ENCODE assay signal across 8 mouse cellular contexts in genomic region chr3:98339097-98339705, GRCm38 (mm10). TPM values are rescaled to one million over a fixed set of nuclear protein-coding genes. Genes with fewer than 3 reads are reported as not detected.
A peak's percentile ranks its signal among the peaks of the same experiment; 100 is the strongest.
DNase-seq lines count a peak whose midpoint lies in the region; ATAC-seq and TF ChIP-seq lines count a peak whose summit lies in the region.

No protein-coding gene starts in this region.

- H3K36me3 ChIP-seq in ES-E14 (ENCODE audit: control insufficient read depth, insufficient read depth, low read length, poor library complexity, severe bottlenecking), result peaks cover 16% of the 10 kb centered on the region; the same call in 1 of the 2 replicates
- peaks cover 8% of the 10 kb centered on the region for H3K36me3 ChIP-seq in forebrain, embryonic 12.5 days (replicated peaks)

- H3K9me3 ChIP-seq in ES-E14 (ENCODE audit: control insufficient read depth, insufficient read depth, low read depth, low read length), result no peaks in the 10 kb centered on the region
- no peaks in the 10 kb centered on the region for H3K9me3 ChIP-seq in forebrain, embryonic 12.5 days

- DNase-seq in ES-E14 (ENCODE audit: low read depth, low spot score), result no peak
- peak; percentile 41 to 63 for DNase-seq in heart, postnatal 36 days
- peak; percentile 47 to 55 for DNase-seq in layer of hippocampus, adult 2 months (ENCODE audit: low spot score in 2 of 2)
- peak; percentile 41 for DNase-seq in lung, postnatal 10 days
- peak; percentile 34 for DNase-seq in ovary, postnatal 14 days (ENCODE audit: low spot score)
- peak; percentile 38 to 61 for DNase-seq in urinary bladder, postnatal 36 days (ENCODE audit: low spot score in 2 of 2)

- in situ Hi-C loops in ES-E14 (cut with MboI; ENCODE audit: low sequenced_read_pairs in 2 of 2, unreplicated experiment in 2 of 2), result no loop called here

- peak overlapping the region; percentile 24 for H3K9ac ChIP-seq in ES-E14 (ENCODE audit: insufficient read depth, low read depth, low read length, poor library complexity, severe bottlenecking)
- H3K9ac ChIP-seq in forebrain, embryonic 12.5 days, result peak overlapping the region; percentile 79

- ATAC-seq in forebrain, embryonic 12.5 days (ENCODE audit: low FRiP score), result peak; percentile 72

- intact Hi-C loops in heart, postnatal 36 days (cut with DNase I), result no loop called here

- H3K4me1 ChIP-seq in ES-E14 (ENCODE audit: control insufficient read depth in 2 of 2, insufficient read depth in 2 of 2, low read length in 2 of 2, poor library complexity in 1 of 2), result peaks cover 0 to 4% of the 10 kb centered on the region in 2 experiments; a peak in 1 of 4 replicates
- peaks cover 38% of the 10 kb centered on the region for H3K4me1 ChIP-seq in bone marrow macrophage, adult 2 months (ENCODE audit: control insufficient read depth, insufficient read depth, low read length)
- H3K4me1 ChIP-seq in forebrain, embryonic 12.5 days, result peaks cover 33% of the 10 kb centered on the region

- peak overlapping the region; percentile 76 for H3K4me2 ChIP-seq in forebrain, embryonic 12.5 days

- H3K27me3 ChIP-seq in forebrain, embryonic 12.5 days, result no peaks in the 10 kb centered on the region

- no peak overlapping the region for H3K27ac ChIP-seq in ES-E14 (ENCODE audit: insufficient read depth, low read depth, low read length, poor library complexity, severe bottlenecking)
- peak overlapping the region; percentile 64 for H3K27ac ChIP-seq in bone marrow macrophage, adult 2 months (ENCODE audit: insufficient read depth, low read depth, low read length)
- H3K27ac ChIP-seq in forebrain, embryonic 12.5 days, result peak overlapping the region; percentile 62
- H3K27ac ChIP-seq in layer of hippocampus, adult 2 months, result peak overlapping the region; percentile 87

- no peak for TF ChIP-seq CTCF in bone marrow macrophage, adult 2 months (IDR thresholded peaks at IDR 0.05; ENCODE audit: low read depth, low read length)
- TF ChIP-seq CTCF in layer of hippocampus, adult 2 months (conservative IDR thresholded peaks at IDR 0.05), result no peak

- peak overlapping the region; percentile 69 to 85 for H3K4me3 ChIP-seq in ES-E14 (ENCODE audit: insufficient read depth in 1 of 2, low read depth in 1 of 2, low read length in 2 of 2, poor library complexity in 1 of 2, severe bottlenecking in 1 of 2)
- peak overlapping the region; percentile 90 for H3K4me3 ChIP-seq in bone marrow macrophage, adult 2 months (ENCODE audit: insufficient read depth, low read length)
- H3K4me3 ChIP-seq in forebrain, embryonic 12.5 days (replicated peaks), result peak overlapping the region; percentile 61
- peak overlapping the region; percentile 56 for H3K4me3 ChIP-seq in layer of hippocampus, adult 2 months

- TF ChIP-seq POLR2A in bone marrow macrophage, adult 2 months (IDR thresholded peaks at IDR 0.05; ENCODE audit: borderline replicate concordance, low read depth, low read length), result no peak

- WGBS in forebrain, embryonic 12.5 days, result 0% methylated on average over 46 of the region's 46 CpGs

TF ChIP-seq in ES-E14, 5 proteins besides CTCF, POLR2A, EP300 and RAD21:
- TF ChIP-seq CHD2 (IDR thresholded peaks at IDR 0.05; ENCODE audit: low read depth, low read length), result no peak
- no peak for TF ChIP-seq MAFK (IDR thresholded peaks at IDR 0.05; ENCODE audit: insufficient read depth, low read depth, low read length)
- TF ChIP-seq ZNF384 (IDR thresholded peaks at IDR 0.05; ENCODE audit: low read depth, low read length), result no peak
- TF ChIP-seq ZC3H11A (IDR thresholded peaks at IDR 0.05; ENCODE audit: borderline replicate concordance, low read depth, low read length), result no peak
- TF ChIP-seq HCFC1 (IDR thresholded peaks at IDR 0.05; ENCODE audit: borderline replicate concordance, insufficient read depth, low read length), result no peak

RNA-seq across cellular contexts. Expression of gene Phgdh, which starts 0.6 kb away (rescaled TPM):
- total RNA-seq in ES-E14 (2012; rRNA removed), result 162 and 206 TPM in 2 replicates
- 3.3 and 3.8 TPM in 2 replicates for polyA plus RNA-seq in bone marrow macrophage, adult 2 months (2012; ENCODE audit: insufficient read depth, insufficient read length, missing spikeins)
- polyA plus RNA-seq in forebrain, embryonic 12.5 days (2016; fragmentation: Nextera tagmentation; extraction: Ambion mirVana), result 274 and 277 TPM in 2 replicates
- 1 to 10 TPM; 1.9 to 2.1 TPM for total RNA-seq in heart, postnatal 36 days (2021)
- 10 to 100 TPM; 66.8 to 82.0 TPM for total RNA-seq in layer of hippocampus, adult 2 months (2021)

RNA-seq across cellular contexts. Expression of gene Zfp697, which starts 43.1 kb away (rescaled TPM):
- 2.1 and 3.4 TPM in 2 replicates for total RNA-seq in ES-E14 (2012; rRNA removed)
- polyA plus RNA-seq in bone marrow macrophage, adult 2 months (2012; ENCODE audit: insufficient read depth, insufficient read length, missing spikeins), result 0.25 TPM in 1 of 2 replicates, not detected in the other
- 8.8 and 9.8 TPM in 2 replicates for polyA plus RNA-seq in forebrain, embryonic 12.5 days (2016; fragmentation: Nextera tagmentation; extraction: Ambion mirVana)
- 1 to 10 TPM; 5.9 to 6.9 TPM for total RNA-seq in heart, postnatal 36 days (2021)
- 10 to 100 TPM; 28.5 to 29.1 TPM for total RNA-seq in layer of hippocampus, adult 2 months (2021)

RNA-seq across cellular contexts. Expression of gene Hmgcs2, which starts 59.0 kb away (rescaled TPM):
- 0.05 TPM in 1 of 2 replicates, not detected in the other for total RNA-seq in ES-E14 (2012; rRNA removed)
- not detected in 2 replicates for polyA plus RNA-seq in bone marrow macrophage, adult 2 months (2012; ENCODE audit: insufficient read depth, insufficient read length, missing spikeins)
- 0.94 and 1.3 TPM in 2 replicates for polyA plus RNA-seq in forebrain, embryonic 12.5 days (2016; fragmentation: Nextera tagmentation; extraction: Ambion mirVana)
- total RNA-seq in heart, postnatal 36 days (2021), result 10 to 100 TPM; 26.0 to 27.1 TPM
- 10 to 100 TPM in 1 of 2 experiments, 1 to 10 TPM in 1; 8.3 to 10.3 TPM for total RNA-seq in layer of hippocampus, adult 2 months (2021)

Comparison
In these comparisons a context has a peak if more than half of its experiments do, and no peak if none do; other contexts are left out.
1. RNA of gene Phgdh, which starts 0.6 kb away (total RNA-seq): 162 to 206 TPM in ES-E14 and 66.8 to 82.0 TPM in layer of hippocampus, adult 2 months; 1.9 to 2.1 TPM in heart, postnatal 36 days; every median in the first group is over 10 times any median in the second.
2. Peak in every context shown above with its lines, with median percentiles within 50 percentile points of each other: H3K4me3 ChIP-seq.